Mouse (Mus musculus): ENCODE measurements around the gene Kmt2a. TPM values are rescaled to one million over a fixed set of nuclear protein-coding genes. Genes with fewer than 3 reads are reported as not detected.

Kmt2a gene
- total RNA-seq (2014; fragmentation: Nextera tagmentation): 143 TPM in 2 replicates
- total RNA-seq (2017): 5.9 and 6.3 TPM in 2 replicates
- 8.9 and 10.0 TPM in 2 replicates for polyA plus RNA-seq (2012)

DNA sequence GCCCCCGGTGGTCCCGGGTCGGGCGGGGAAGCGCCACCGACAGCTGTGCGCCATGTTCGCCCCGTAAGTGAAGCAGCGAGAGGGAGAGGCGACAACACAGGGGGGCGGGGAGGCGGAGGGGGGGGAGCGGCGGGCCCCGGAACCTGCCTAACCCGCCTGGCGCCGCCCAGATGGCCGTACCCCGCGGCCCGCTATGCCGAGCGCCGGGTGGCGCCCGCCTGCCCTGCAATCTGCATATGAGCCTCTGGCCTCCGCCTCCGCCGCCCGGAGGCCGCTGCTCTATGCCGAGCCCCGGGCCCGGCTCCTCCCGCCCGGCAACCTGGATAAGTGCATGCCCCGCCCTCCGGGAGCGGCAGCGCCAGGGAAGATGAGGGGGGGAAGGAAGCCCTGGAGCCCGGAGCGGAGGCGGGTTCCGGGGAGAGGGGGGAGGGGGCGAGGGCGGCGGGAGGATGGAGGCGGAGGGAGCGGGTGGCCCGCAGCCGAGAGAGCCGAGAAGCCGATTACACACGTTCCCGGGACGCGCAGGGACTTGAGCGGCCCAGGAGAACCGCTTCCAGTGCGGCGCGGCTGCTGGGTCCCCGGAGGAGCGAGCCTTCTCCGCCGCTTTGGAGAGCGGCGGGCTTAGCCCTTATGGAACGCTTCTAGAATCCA is at the start of gene Kmt2a:
Gene Kmt2a (minus strand): TSS at position 76 of the 651 bp plus-strand sequence.
- peak; percentile 58 for ATAC-seq (ENCODE audit: extremely low read depth, insufficient number of reproducible peaks, low FRiP score, poor library complexity, severe bottlenecking)
- TF ChIP-seq POLR2AphosphoS5 (IDR thresholded peaks at IDR 0.05; ENCODE audit: insufficient replicate concordance, low read depth, low read length) (no peak), CTCF (IDR thresholded peaks at IDR 0.05; ENCODE audit: low read depth, low read length) (no peak)
- H3K4me1 ChIP-seq (ENCODE audit: insufficient read depth, low read depth, low read length): peaks cover 40% of the 10 kb centered on the region

DNA sequence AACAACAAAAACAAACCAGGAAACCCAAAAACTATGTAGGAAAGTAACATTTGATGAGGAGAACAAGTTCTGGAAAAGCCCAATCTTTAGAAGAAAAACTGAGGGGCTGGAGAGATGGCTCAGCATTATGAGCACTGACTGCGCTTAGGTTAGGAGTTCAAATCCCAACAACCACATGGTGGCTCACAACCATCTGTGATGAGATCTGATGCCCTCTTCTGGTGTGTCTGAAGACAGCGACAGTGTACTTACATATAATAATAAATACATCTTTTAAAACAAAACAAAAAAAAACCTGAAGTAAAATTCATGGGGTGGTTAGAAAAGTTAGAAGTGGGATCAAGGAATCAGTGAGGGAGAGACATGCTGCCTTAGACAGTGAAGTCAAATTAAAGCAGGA is 40.4 kb upstream of the Kmt2a start:
- peak overlapping the region; percentile 99; the same call in 1 of the 2 replicates for H3K4me3 ChIP-seq (ENCODE audit: low read depth, low read length)
- ATAC-seq (ENCODE audit: extremely low read depth, insufficient number of reproducible peaks, low FRiP score, poor library complexity, severe bottlenecking): no peak

More for the DNA sequence above, at the start of gene Kmt2a:
- H3K4me3 ChIP-seq (ENCODE audit: low read depth, low read length): peak within 1 kb of the TSS; percentile 90
- no peaks in the 10 kb centered on the region for H3K9me3 ChIP-seq (replicated peaks)
- peaks cover 29% of the 10 kb centered on the region for H3K36me3 ChIP-seq (replicated peaks)
- DNase-seq (ENCODE audit: low spot score): peak; percentile 96
- H3K27me3 ChIP-seq (ENCODE audit: insufficient read depth, low read length): peaks cover 19% of the 10 kb centered on the region

DNA sequence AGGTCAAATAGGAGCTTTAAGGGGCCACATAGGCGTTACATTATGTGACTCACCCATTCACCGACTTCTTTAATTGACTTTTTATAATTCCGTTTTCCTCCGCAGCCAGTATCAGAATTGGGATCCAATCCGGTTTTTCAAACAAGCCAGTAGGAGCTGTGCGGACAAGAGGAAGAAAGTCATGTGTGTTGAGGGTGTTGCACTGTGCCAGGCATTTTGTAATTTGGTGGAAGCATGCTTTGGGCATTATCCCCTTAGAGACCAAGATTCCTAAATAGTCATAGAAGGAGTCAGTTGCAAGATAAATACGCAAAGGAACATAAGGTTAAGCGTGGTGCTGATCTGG is 40.0 kb upstream of the Kmt2a start:
- no peak for TF ChIP-seq GATA2 (IDR thresholded peaks at IDR 0.05; ENCODE audit: borderline replicate concordance, low read depth, low read length)
- TF ChIP-seq POLR2AphosphoS5 (IDR thresholded peaks at IDR 0.05; ENCODE audit: insufficient replicate concordance, low read depth, low read length): no peak
- TF ChIP-seq TAL1 (conservative IDR thresholded peaks at IDR 0.05; ENCODE audit: low read depth, low read length): no peak
- no peak for TF ChIP-seq CTCF (IDR thresholded peaks at IDR 0.05; ENCODE audit: low read depth, low read length)
- TF ChIP-seq GATA1 (IDR thresholded peaks at IDR 0.05; ENCODE audit: borderline replicate concordance, low read length): no peak
- peaks cover 20% of the 10 kb centered on the region; the same call in 1 of the 2 replicates for H3K4me1 ChIP-seq (ENCODE audit: insufficient read depth, low read depth, low read length)

More for the DNA sequence above, 40.4 kb upstream of the Kmt2a start:
- peaks cover 20% of the 10 kb centered on the region; the same call in 1 of the 2 replicates for H3K4me1 ChIP-seq (ENCODE audit: insufficient read depth, low read depth, low read length)
- DNase-seq (ENCODE audit: low spot score): no peak
- peaks cover 35% of the 10 kb centered on the region for H3K36me3 ChIP-seq (replicated peaks)
- H3K9me3 ChIP-seq (replicated peaks): no peaks in the 10 kb centered on the region
- no peaks in the 10 kb centered on the region for H3K27me3 ChIP-seq (ENCODE audit: insufficient read depth, low read length)
- TF ChIP-seq POLR2AphosphoS5 (IDR thresholded peaks at IDR 0.05; ENCODE audit: insufficient replicate concordance, low read depth, low read length) (no peak), TAL1 (conservative IDR thresholded peaks at IDR 0.05; ENCODE audit: low read depth, low read length) (no peak)

DNA sequence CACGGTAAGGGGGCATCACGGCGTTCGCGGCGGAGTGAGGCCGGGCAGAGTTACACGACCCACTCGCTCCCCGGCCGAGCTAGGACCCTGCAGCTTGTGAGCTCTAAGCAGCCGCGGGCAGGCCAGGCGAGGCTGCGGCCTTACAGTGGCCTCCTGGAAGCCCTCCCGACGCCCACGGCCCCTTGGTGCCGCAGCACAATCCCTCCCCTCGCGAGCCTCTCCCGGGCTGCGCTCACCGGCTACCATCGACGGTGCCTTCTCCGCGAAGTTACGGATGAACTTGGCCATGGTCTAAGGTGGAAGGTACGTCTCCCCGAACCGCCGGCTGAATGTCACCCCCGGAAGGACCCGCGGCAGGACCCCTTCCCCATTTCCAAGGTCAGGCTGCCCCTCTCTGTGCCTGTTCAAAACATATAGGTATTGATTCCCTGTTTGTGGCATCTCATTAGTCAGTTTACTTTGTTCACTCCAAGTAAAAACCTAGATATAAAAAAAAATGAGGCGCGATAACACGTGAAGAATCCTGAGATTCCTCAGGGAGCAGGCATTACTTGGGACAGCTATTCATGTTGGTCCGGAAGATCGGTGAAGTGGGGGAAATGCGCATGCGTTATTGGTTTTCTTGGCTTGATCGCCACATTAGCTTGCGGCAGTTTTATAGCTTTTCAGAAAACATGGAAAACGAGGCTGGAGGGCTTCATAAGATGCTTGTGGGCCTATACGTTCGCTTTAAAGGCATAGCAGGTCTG is 39.5 kb upstream of the Kmt2a start, which contains the start of gene Atp5l:
Gene Atp5l (minus strand): TSS at position 369 of the 749 bp plus-strand sequence.
- Histone ChIP-seq H3K27me3 (ENCODE audit: insufficient read depth, low read length) (no peaks in the 10 kb centered on the region), H3K9me3 (replicated peaks) (no peaks in the 10 kb centered on the region), H3K4me1 (ENCODE audit: insufficient read depth, low read depth, low read length) (peaks cover 20% of the 10 kb centered on the region; the same call in 1 of the 2 replicates), H3K4me3 (ENCODE audit: low read depth, low read length) (peak within 1 kb of the TSS; percentile 99), H3K36me3 (replicated peaks) (peaks cover 30% of the 10 kb centered on the region)
- DNase-seq (ENCODE audit: low spot score): peak; percentile 72
- peak; percentile 55; the same call in 1 of the 2 replicates for ATAC-seq (ENCODE audit: extremely low read depth, insufficient number of reproducible peaks, low FRiP score, poor library complexity, severe bottlenecking)
- TF ChIP-seq POLR2AphosphoS5 (IDR thresholded peaks at IDR 0.05; ENCODE audit: insufficient replicate concordance, low read depth, low read length) (no peak), GATA2 (IDR thresholded peaks at IDR 0.05; ENCODE audit: borderline replicate concordance, low read depth, low read length) (no peak), CTCF (IDR thresholded peaks at IDR 0.05; ENCODE audit: low read depth, low read length) (no peak), TAL1 (conservative IDR thresholded peaks at IDR 0.05; ENCODE audit: low read depth, low read length) (no peak), GATA1 (IDR thresholded peaks at IDR 0.05; ENCODE audit: borderline replicate concordance, low read length) (no peak)

More for the DNA sequence above, 40.0 kb upstream of the Kmt2a start:
- ATAC-seq (ENCODE audit: extremely low read depth, insufficient number of reproducible peaks, low FRiP score, poor library complexity, severe bottlenecking) (peak; percentile 51; the same call in 1 of the 2 replicates), DNase-seq (ENCODE audit: low spot score) (peak; percentile 67)
- no peaks in the 10 kb centered on the region for H3K27me3 ChIP-seq (ENCODE audit: insufficient read depth, low read length)
- H3K4me3 ChIP-seq (ENCODE audit: low read depth, low read length): peak overlapping the region; percentile 99
- no peaks in the 10 kb centered on the region for H3K9me3 ChIP-seq (replicated peaks)
- peaks cover 33% of the 10 kb centered on the region for H3K36me3 ChIP-seq (replicated peaks)

DNA sequence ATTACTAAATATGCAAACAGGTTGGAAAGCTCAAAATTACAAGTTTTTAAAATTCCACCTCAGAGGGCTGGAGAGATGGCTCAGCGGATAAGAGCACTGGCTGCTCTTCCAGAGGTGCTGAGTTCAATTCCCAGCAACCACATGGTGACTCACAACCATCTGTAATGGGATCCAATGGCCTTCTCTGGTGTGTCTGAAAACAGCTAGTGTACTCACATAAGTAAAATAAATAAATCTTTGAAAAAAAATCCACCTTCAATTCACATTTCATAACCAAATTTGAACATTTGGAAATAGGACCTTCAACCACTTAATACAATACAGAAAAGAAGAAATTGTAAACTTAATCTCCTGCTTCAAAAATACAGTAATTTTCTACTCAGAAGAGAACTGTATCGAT is 38.5 kb upstream of the Kmt2a start:
- peaks cover 24% of the 10 kb centered on the region; the same call in 1 of the 2 replicates for H3K4me1 ChIP-seq (ENCODE audit: insufficient read depth, low read depth, low read length)
- TF ChIP-seq TAL1 (conservative IDR thresholded peaks at IDR 0.05; ENCODE audit: low read depth, low read length) (no peak), CTCF (IDR thresholded peaks at IDR 0.05; ENCODE audit: low read depth, low read length) (no peak), POLR2AphosphoS5 (IDR thresholded peaks at IDR 0.05; ENCODE audit: insufficient replicate concordance, low read depth, low read length) (no peak), GATA1 (IDR thresholded peaks at IDR 0.05; ENCODE audit: borderline replicate concordance, low read length) (no peak), GATA2 (IDR thresholded peaks at IDR 0.05; ENCODE audit: borderline replicate concordance, low read depth, low read length) (no peak)
- peak overlapping the region; percentile 99 for H3K4me3 ChIP-seq (ENCODE audit: low read depth, low read length)
- no peak for DNase-seq (ENCODE audit: low spot score)
- peaks cover 39% of the 10 kb centered on the region for H3K36me3 ChIP-seq (replicated peaks)
- no peaks in the 10 kb centered on the region for H3K27me3 ChIP-seq (ENCODE audit: insufficient read depth, low read length)
- ATAC-seq (ENCODE audit: extremely low read depth, insufficient number of reproducible peaks, low FRiP score, poor library complexity, severe bottlenecking): no peak
- no peaks in the 10 kb centered on the region for H3K9me3 ChIP-seq (replicated peaks)

DNA sequence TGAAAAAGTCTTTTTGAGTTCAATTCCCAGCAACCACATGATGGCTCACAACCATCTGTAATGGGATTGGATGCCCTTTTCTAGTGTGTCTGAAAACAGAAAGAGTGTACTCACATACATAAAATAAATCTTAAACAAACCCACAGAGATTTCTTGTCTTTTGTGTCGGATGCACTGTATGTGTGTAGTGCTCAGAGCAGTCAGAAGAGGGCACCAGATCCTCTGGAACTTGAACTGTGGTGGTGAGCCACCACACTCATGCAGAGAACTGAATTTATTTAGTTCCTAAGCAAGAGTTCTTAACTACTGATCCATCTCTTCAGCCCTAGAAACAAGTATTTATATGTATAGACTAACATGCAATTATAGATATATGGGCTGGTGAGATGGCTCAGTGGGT is 35.1 kb upstream of the Kmt2a start:
- H3K4me3 ChIP-seq (ENCODE audit: low read depth, low read length): no peak overlapping the region
- ATAC-seq (ENCODE audit: extremely low read depth, insufficient number of reproducible peaks, low FRiP score, poor library complexity, severe bottlenecking): no peak
- DNase-seq (ENCODE audit: low spot score): no peak
- H3K9me3 ChIP-seq (replicated peaks): no peaks in the 10 kb centered on the region
- H3K27me3 ChIP-seq (ENCODE audit: insufficient read depth, low read length): no peaks in the 10 kb centered on the region
- peaks cover 17% of the 10 kb centered on the region; the same call in 1 of the 2 replicates for H3K4me1 ChIP-seq (ENCODE audit: insufficient read depth, low read depth, low read length)
- TF ChIP-seq POLR2AphosphoS5 (IDR thresholded peaks at IDR 0.05; ENCODE audit: insufficient replicate concordance, low read depth, low read length): no peak
- TF ChIP-seq CTCF (IDR thresholded peaks at IDR 0.05; ENCODE audit: low read depth, low read length): 0 out of 2 replicates have a peak, but pooled peaks have one; percentile 33
- no peak for TF ChIP-seq GATA1 (IDR thresholded peaks at IDR 0.05; ENCODE audit: borderline replicate concordance, low read length)
- peaks cover 57% of the 10 kb centered on the region for H3K36me3 ChIP-seq (replicated peaks)

Data from G1E (cell line).